Mouse (Mus musculus): ENCODE measurements around the gene Tmod3.

- TF ChIP-seq CTCF (IDR thresholded peaks at IDR 0.05; ENCODE audit: low read depth) (peak; percentile 35; the same call in 1 of the 2 replicates), EP300 (IDR thresholded peaks at IDR 0.05; ENCODE audit: low read depth) (no peak)
Observed at GRCm38 (mm10) chr9:75466641-75467040, 92.8 kb downstream of the Tmod3 start.

All from heart, postnatal 0 days (tissue).